Mouse (Mus musculus): ENCODE measurements around the gene Cpa1. TPM values are rescaled to one million over a fixed set of nuclear protein-coding genes. Genes with fewer than 3 reads are reported as not detected.
A peak's percentile ranks its signal among the peaks of the same experiment; 100 is the strongest.

Gene Cpa1
- total and polyA plus RNA-seq, 3 experiments, result not detected

DNA sequence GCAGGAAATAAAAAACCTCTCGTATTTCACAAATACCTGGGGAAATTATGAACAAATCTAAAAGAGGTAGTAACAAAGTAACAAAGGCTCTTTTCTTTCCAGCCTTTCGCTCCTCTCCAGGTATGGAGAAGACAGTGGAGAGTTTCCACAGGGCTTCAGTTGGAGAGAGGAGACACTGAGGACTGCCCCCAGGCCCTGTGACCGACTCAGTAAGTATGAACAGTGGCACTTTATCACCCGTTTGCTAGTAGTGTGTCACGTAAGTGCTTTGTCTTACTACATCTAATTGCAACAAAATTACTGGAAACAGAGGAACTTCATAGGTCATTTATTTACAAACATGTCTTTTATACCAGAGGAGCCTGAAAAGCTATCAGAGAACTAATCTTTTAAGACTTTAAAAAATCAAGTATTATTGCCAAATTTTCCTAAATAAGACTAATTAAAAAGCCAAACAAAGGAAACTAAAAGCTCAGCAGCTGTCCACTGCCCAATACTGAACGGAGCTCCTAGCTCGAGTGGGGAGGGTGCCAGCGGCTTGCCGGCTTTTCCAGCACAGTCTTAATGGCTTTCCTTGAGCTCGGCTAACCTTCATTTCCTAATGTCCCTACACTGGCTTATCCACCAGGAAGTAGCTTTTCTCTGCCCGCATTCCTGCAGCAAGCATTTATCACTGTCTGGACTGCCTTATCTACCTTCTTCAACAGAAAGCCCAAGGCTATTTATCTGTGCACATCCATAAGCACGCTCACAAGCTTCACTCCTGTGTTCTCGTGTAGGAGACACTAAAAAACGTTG is 34.9 kb downstream of the Cpa1 start (continued):
- TF ChIP-seq RCOR1 (IDR thresholded peaks at IDR 0.05; ENCODE audit: low read depth, low read length), result peak; percentile 62
- TF ChIP-seq USF1 (IDR thresholded peaks at IDR 0.05; ENCODE audit: low read depth, low read length), result no peak
- TF ChIP-seq NRF1 (IDR thresholded peaks at IDR 0.05; ENCODE audit: insufficient read depth, low read depth, low read length, poor library complexity, severe bottlenecking), result no peak
- no peak for TF ChIP-seq ZC3H11A (IDR thresholded peaks at IDR 0.05; ENCODE audit: low read depth, low read length)
- TF ChIP-seq HCFC1 (IDR thresholded peaks at IDR 0.05; ENCODE audit: low read depth, low read length), result no peak
- no peak for TF ChIP-seq POLR2AphosphoS5 (IDR thresholded peaks at IDR 0.05; ENCODE audit: borderline replicate concordance, low read depth, low read length)
- TF ChIP-seq POLR2A (IDR thresholded peaks at IDR 0.05; ENCODE audit: control insufficient read depth in 1 of 2, insufficient read depth in 1 of 2, low read depth in 1 of 2, low read length in 2 of 2, poor library complexity in 1 of 2), result no peak
- no peak for TF ChIP-seq MAX (IDR thresholded peaks at IDR 0.05; ENCODE audit: low read length)
- no peak for TF ChIP-seq MEF2A (IDR thresholded peaks at IDR 0.05; ENCODE audit: extremely low read depth, insufficient replicate concordance, low read depth, low read length, poor library complexity, severe bottlenecking)
- no peak for TF ChIP-seq CTCF (IDR thresholded peaks at IDR 0.05 in 2 of 3, conservative IDR thresholded peaks at IDR 0.05 in 1 of 3; ENCODE audit: control insufficient read depth in 1 of 3, insufficient read depth in 1 of 3, low read depth in 2 of 3, low read length in 3 of 3, poor library complexity in 1 of 3, severe bottlenecking in 1 of 3)
- TF ChIP-seq MXI1 (IDR thresholded peaks at IDR 0.05; ENCODE audit: low read depth, low read length), result no peak
- TF ChIP-seq BHLHE40 (IDR thresholded peaks at IDR 0.05; ENCODE audit: borderline replicate concordance, low read depth, low read length), result 0 out of 2 replicates have a peak, but pooled peaks have one; percentile 9
- TF ChIP-seq ZNF384 (IDR thresholded peaks at IDR 0.05; ENCODE audit: low read depth, low read length), result no peak
- TF ChIP-seq ELF1 (IDR thresholded peaks at IDR 0.05; ENCODE audit: low read depth, low read length), result 0 out of 2 replicates have a peak, but pooled peaks have one; percentile 43
- no peak for TF ChIP-seq TBP (IDR thresholded peaks at IDR 0.05; ENCODE audit: low read depth, low read length)

DNA sequence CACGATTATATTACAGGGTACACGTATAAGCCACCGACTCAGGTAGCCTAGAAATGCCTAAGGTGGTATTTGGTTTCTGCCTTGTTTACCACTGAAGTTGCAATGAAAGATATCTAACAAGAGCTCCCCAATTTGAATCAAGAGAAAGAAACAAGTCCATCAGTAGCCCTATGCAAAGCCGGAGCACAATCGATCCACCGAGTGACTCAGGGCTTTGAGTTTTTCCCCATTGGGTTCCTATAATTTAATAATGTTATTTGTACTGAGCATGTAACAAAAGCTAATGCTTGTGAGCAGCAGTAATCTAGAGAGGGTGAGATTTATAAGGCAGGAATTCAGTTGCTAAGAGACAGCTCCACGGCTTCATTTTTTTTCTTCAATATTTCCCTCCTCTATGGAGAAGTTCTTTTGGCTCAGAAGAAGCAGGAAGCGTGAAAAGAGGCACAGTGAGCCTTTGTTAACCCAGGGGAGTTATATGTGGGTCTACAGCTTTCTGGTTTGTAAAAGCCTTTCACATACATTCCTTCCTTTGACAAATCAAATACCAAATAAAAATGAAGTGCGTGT is 35.8 kb downstream of the Cpa1 start:
- Histone ChIP-seq H3K27ac (ENCODE audit: control insufficient read depth, low read depth, low read length) (0 out of 2 replicates have a peak overlapping the region, but pooled peaks have one; percentile 3), H3K4me3 (ENCODE audit: control insufficient read depth in 1 of 2, insufficient read depth in 1 of 2, low read depth in 2 of 2, low read length in 2 of 2) (peak overlapping the region in 1 of 2 experiments; percentile 26; a peak in 1 of 4 replicates), H3K9ac (ENCODE audit: control insufficient read depth, low read depth, low read length, poor library complexity, severe bottlenecking) (no peak overlapping the region), H3K36me3 (ENCODE audit: control insufficient read depth in 1 of 2, insufficient read depth in 2 of 2, low read length in 2 of 2) (peaks cover 0 to 31% of the 10 kb centered on the region in 2 experiments; a peak in 2 of 4 replicates), H3K9me3 (replicated peaks; ENCODE audit: insufficient read depth, low read length) (no peaks in the 10 kb centered on the region), H3K27me3 (ENCODE audit: control insufficient read depth in 1 of 2, insufficient read depth in 2 of 2, low read length in 2 of 2) (no peaks in the 10 kb centered on the region), H3K79me2 (ENCODE audit: control insufficient read depth, insufficient read depth, low read length, poor library complexity) (no peaks in the 10 kb centered on the region), H3K4me1 (ENCODE audit: control insufficient read depth in 1 of 2, insufficient read depth in 2 of 2, low read length in 2 of 2) (peaks cover 19 to 21% of the 10 kb centered on the region in 2 experiments)
- peak; percentile 13 for DNase-seq (ENCODE audit: low read depth, low spot score)
- TF ChIP-seq ELF1 (IDR thresholded peaks at IDR 0.05; ENCODE audit: low read depth, low read length) (no peak), BHLHE40 (IDR thresholded peaks at IDR 0.05; ENCODE audit: borderline replicate concordance, low read depth, low read length) (no peak), ZKSCAN1 (IDR thresholded peaks at IDR 0.05; ENCODE audit: low read depth, low read length) (no peak), RCOR1 (IDR thresholded peaks at IDR 0.05; ENCODE audit: low read depth, low read length) (no peak), MEF2A (IDR thresholded peaks at IDR 0.05; ENCODE audit: extremely low read depth, insufficient replicate concordance, low read depth, low read length, poor library complexity, severe bottlenecking) (no peak)
